Mouse (Mus musculus): ENCODE data around the gene Elovl2. TPM values are rescaled to one million over a fixed set of nuclear protein-coding genes. Genes with fewer than 3 reads are reported as not detected.
"Not testable (repeated sequence)": the region's sequence is repeated elsewhere in the genome, so short reads cannot be mapped to it uniquely, and the experiment has no call there.

Elovl2 gene
- polyA plus RNA-seq, 1 experiment from 2014 or later: 314 TPM

DNA sequence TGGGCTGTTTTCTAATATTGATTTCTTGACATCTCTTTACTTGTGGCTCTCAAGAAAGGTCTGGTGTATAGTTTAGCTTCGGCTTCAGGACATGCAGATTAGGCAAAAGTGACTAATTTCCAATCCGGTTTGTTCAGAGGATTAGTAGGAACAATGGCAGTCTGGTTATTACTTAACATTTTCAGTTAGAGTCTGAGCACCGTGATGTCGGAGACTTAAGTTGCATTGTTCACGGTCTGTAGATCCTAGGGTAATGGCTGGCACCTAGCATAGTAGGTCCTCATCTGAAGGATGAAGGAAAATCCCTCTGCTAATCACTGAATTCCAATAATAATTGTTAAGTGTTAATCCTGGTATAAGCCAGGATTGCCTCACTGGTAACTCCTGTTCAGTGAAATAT lies 35.9 kb upstream of the Elovl2 start:
- TF ChIP-seq EP300 (IDR thresholded peaks at IDR 0.05; ENCODE audit: low read depth) (no peak), CTCF (IDR thresholded peaks at IDR 0.05; ENCODE audit: low read depth) (no peak)
- no peak overlapping the region for H3K4me2 ChIP-seq (ENCODE audit: low read depth, low read length)
- ATAC-seq (no peak), DNase-seq (no peak)
- H3K36me3 ChIP-seq (replicated peaks; ENCODE audit: insufficient read depth, low read length): no peaks in the 10 kb centered on the region
- H3K4me3 ChIP-seq (ENCODE audit: low read depth, low read length): no peak overlapping the region
- H3K4me1 ChIP-seq (ENCODE audit: insufficient read depth): peaks cover 10% of the 10 kb centered on the region
- H3K9me3 ChIP-seq (ENCODE audit: low read length): no peaks in the 10 kb centered on the region
- 86% methylated on average over 5 of the region's 5 CpGs for WGBS (ENCODE audit: insufficient replicate concordance)
- H3K27ac ChIP-seq (ENCODE audit: low read depth): no peak overlapping the region
- H3K9ac ChIP-seq (replicated peaks): no peak overlapping the region
- no peaks in the 10 kb centered on the region for H3K27me3 ChIP-seq (ENCODE audit: insufficient read depth, low read length)

- no peak for DNase-seq
- H3K36me3 ChIP-seq (replicated peaks; ENCODE audit: insufficient read depth, low read length): no peaks in the 10 kb centered on the region
- H3K4me1 ChIP-seq (ENCODE audit: insufficient read depth): peaks cover 17% of the 10 kb centered on the region
- no peak overlapping the region for H3K9ac ChIP-seq (replicated peaks)
- WGBS (ENCODE audit: insufficient replicate concordance): 86% methylated on average over 7 of the region's 7 CpGs
- H3K27me3 ChIP-seq (ENCODE audit: insufficient read depth, low read length): no peaks in the 10 kb centered on the region
- no peaks in the 10 kb centered on the region for H3K9me3 ChIP-seq (ENCODE audit: low read length)
- H3K4me3 ChIP-seq (ENCODE audit: low read depth, low read length): no peak overlapping the region
- no peak overlapping the region for H3K27ac ChIP-seq (ENCODE audit: low read depth)
- no peak for ATAC-seq
- no peak overlapping the region for H3K4me2 ChIP-seq (ENCODE audit: low read depth, low read length)
- TF ChIP-seq CTCF (IDR thresholded peaks at IDR 0.05; ENCODE audit: low read depth): no peak
- no peak for TF ChIP-seq EP300 (IDR thresholded peaks at IDR 0.05; ENCODE audit: low read depth)
Observed at GRCm38 (mm10) chr13:41252736-41253135, 32.5 kb upstream of the Elovl2 start.

- Histone ChIP-seq H3K4me1 (ENCODE audit: insufficient read depth) (peaks cover 17% of the 10 kb centered on the region), H3K9ac (replicated peaks) (no peak overlapping the region), H3K36me3 (replicated peaks; ENCODE audit: insufficient read depth, low read length) (no peaks in the 10 kb centered on the region), H3K9me3 (ENCODE audit: low read length) (no peaks in the 10 kb centered on the region), H3K4me2 (ENCODE audit: low read depth, low read length) (no peak overlapping the region), H3K27ac (ENCODE audit: low read depth) (0 out of 2 replicates have a peak overlapping the region, but pooled peaks have one; percentile 30), H3K4me3 (ENCODE audit: low read depth, low read length) (no peak overlapping the region), H3K27me3 (ENCODE audit: insufficient read depth, low read length) (no peaks in the 10 kb centered on the region)
- 73% methylated on average over 6 of the region's 6 CpGs for WGBS (ENCODE audit: insufficient replicate concordance)
- TF ChIP-seq EP300 (IDR thresholded peaks at IDR 0.05; ENCODE audit: low read depth) (no peak), CTCF (IDR thresholded peaks at IDR 0.05; ENCODE audit: low read depth) (no peak)
- DNase-seq (no peak), ATAC-seq (no peak)
Observed at GRCm38 (mm10) chr13:41252141-41252540, 31.9 kb upstream of the Elovl2 start.

- DNase-seq: no peak
- WGBS (ENCODE audit: insufficient replicate concordance): 72% methylated on average over 5 of the region's 5 CpGs
- no peak overlapping the region for H3K9ac ChIP-seq (replicated peaks)
- no peaks in the 10 kb centered on the region for H3K36me3 ChIP-seq (replicated peaks; ENCODE audit: insufficient read depth, low read length)
- TF ChIP-seq CTCF (IDR thresholded peaks at IDR 0.05; ENCODE audit: low read depth): no peak
- TF ChIP-seq EP300 (IDR thresholded peaks at IDR 0.05; ENCODE audit: low read depth): no peak
- ATAC-seq: no peak
- H3K4me1 ChIP-seq (ENCODE audit: insufficient read depth): peaks cover 17% of the 10 kb centered on the region
- H3K27ac ChIP-seq (ENCODE audit: low read depth): 0 out of 2 replicates have a peak overlapping the region, but pooled peaks have one; percentile 30
- peak overlapping the region; percentile 26; the same call in 1 of the 2 replicates for H3K4me2 ChIP-seq (ENCODE audit: low read depth, low read length)
- H3K4me3 ChIP-seq (ENCODE audit: low read depth, low read length): no peak overlapping the region
- no peaks in the 10 kb centered on the region for H3K9me3 ChIP-seq (ENCODE audit: low read length)
- H3K27me3 ChIP-seq (ENCODE audit: insufficient read depth, low read length): no peaks in the 10 kb centered on the region
Observed at GRCm38 (mm10) chr13:41251667-41252066, 31.5 kb upstream of the Elovl2 start.

GRCm38 (mm10) chr13:41251232-41251631 lies 31.0 kb upstream of the Elovl2 start:
- DNase-seq; H3K27me3 ChIP-seq (ENCODE audit: insufficient read depth, low read length); H3K36me3 ChIP-seq (replicated peaks; ENCODE audit: insufficient read depth, low read length); ATAC-seq; H3K9me3 ChIP-seq (ENCODE audit: low read length); H3K27ac ChIP-seq (ENCODE audit: low read depth); H3K9ac ChIP-seq (replicated peaks); H3K4me3 ChIP-seq (ENCODE audit: low read depth, low read length): not testable (repeated sequence)
- 81% methylated on average over 5 of the region's 5 CpGs for WGBS (ENCODE audit: insufficient replicate concordance)
- peak overlapping the region; percentile 79; the same call in 1 of the 2 replicates for H3K4me2 ChIP-seq (ENCODE audit: low read depth, low read length)
- peaks cover 17% of the 10 kb centered on the region for H3K4me1 ChIP-seq (ENCODE audit: insufficient read depth)

- ATAC-seq (no peak), DNase-seq (no peak)
- Histone ChIP-seq H3K9me3 (ENCODE audit: low read length) (no peaks in the 10 kb centered on the region), H3K36me3 (replicated peaks; ENCODE audit: insufficient read depth, low read length) (no peaks in the 10 kb centered on the region), H3K4me1 (ENCODE audit: insufficient read depth) (peaks cover 17% of the 10 kb centered on the region), H3K9ac (replicated peaks) (peak overlapping the region; percentile 86), H3K4me3 (ENCODE audit: low read depth, low read length) (peak overlapping the region; percentile 81), H3K27me3 (ENCODE audit: insufficient read depth, low read length) (no peaks in the 10 kb centered on the region), H3K27ac (ENCODE audit: low read depth) (peak overlapping the region; percentile 91), H3K4me2 (ENCODE audit: low read depth, low read length) (peak overlapping the region; percentile 79)
- no peak for TF ChIP-seq CTCF (IDR thresholded peaks at IDR 0.05; ENCODE audit: low read depth)
- WGBS (ENCODE audit: insufficient replicate concordance): under 1% methylated on average over 27 of the region's 27 CpGs
Observed at GRCm38 (mm10) chr13:41250318-41250981, 30.2 kb upstream of the Elovl2 start.
